Mouse (Mus musculus) stomach, embryonic 15.5 days (tissue): ENCODE results near the gene Rasl2-9. TPM values are rescaled to one million over a fixed set of nuclear protein-coding genes. Genes with fewer than 3 reads are reported as not detected.
"Not testable (repeated sequence)": the region's sequence is repeated elsewhere in the genome, so short reads cannot be mapped to it uniquely, and the experiment has no call there.

Experiments used
- ATAC-seq: fragments of 200-750 bp; cut with Nextera tagmentation; 2 replicates; pipeline ENCODE4 v1.8.0; 2017; ENCODE audit warnings: low read depth, moderate number of reproducible peaks, moderate TSS enrichment; ENCODE audit not compliant: insufficient read depth, low FRiP score
- H3K27ac ChIP-seq: fragments of 300-500 bp; sonication (generic); 2 replicates; pipeline ENCODE4 v1.5.1; 2015; ENCODE audit warnings: mild to moderate bottlenecking, inconsistent platforms
- H3K27me3 ChIP-seq: fragments of 300-500 bp; sonication (generic); replicated peaks from 2 replicates; pipeline ENCODE4 v1.6.1; 2015; ENCODE audit warnings: inconsistent platforms
- H3K36me3 ChIP-seq: fragments of 300-500 bp; sonication (generic); 2 replicates; pipeline ENCODE4 v1.6.1; 2015; ENCODE audit warnings: inconsistent platforms
- H3K4me1 ChIP-seq: fragments of 300-500 bp; sonication (generic); 2 replicates; pipeline ENCODE4 v1.6.1; 2015; ENCODE audit warnings: inconsistent platforms
- H3K4me2 ChIP-seq: fragments of 300-500 bp; sonication (generic); 2 replicates; pipeline ENCODE4 v1.6.1; 2015; ENCODE audit warnings: mild to moderate bottlenecking, inconsistent platforms
- H3K4me3 ChIP-seq: fragments of 300-500 bp; sonication (generic); replicated peaks from 2 replicates; pipeline ENCODE4 v1.5.1; 2015; ENCODE audit warnings: inconsistent platforms
- H3K9ac ChIP-seq: fragments of 300-500 bp; sonication (generic); 2 replicates; pipeline ENCODE4 v1.6.1; 2015; ENCODE audit warnings: inconsistent platforms
- H3K9me3 ChIP-seq: fragments of 300-500 bp; sonication (generic); 2 replicates; pipeline ENCODE4 v1.6.1; 2016; ENCODE audit warnings: inconsistent platforms
- WGBS: fragments of 180-500 bp; shearing (Covaris S2); methylation state at CpG from one replicate; pipeline ENCODE4 v1.1.7; 2015; 5-methylcytosine and 5-hydroxymethylcytosine counted together
- polyA plus RNA-seq: library from polyadenylated mRNA; unstranded; fragments of >200 nt; fragmentation: Nextera tagmentation; extraction: Ambion mirVana; gene quantifications from 2 replicates; pipeline ENCODE4 v1.2.1, GENCODE M21; 2015

Gene Rasl2-9
- polyA plus RNA-seq = 0.30 and 0.55 TPM in 2 replicates

DNA sequence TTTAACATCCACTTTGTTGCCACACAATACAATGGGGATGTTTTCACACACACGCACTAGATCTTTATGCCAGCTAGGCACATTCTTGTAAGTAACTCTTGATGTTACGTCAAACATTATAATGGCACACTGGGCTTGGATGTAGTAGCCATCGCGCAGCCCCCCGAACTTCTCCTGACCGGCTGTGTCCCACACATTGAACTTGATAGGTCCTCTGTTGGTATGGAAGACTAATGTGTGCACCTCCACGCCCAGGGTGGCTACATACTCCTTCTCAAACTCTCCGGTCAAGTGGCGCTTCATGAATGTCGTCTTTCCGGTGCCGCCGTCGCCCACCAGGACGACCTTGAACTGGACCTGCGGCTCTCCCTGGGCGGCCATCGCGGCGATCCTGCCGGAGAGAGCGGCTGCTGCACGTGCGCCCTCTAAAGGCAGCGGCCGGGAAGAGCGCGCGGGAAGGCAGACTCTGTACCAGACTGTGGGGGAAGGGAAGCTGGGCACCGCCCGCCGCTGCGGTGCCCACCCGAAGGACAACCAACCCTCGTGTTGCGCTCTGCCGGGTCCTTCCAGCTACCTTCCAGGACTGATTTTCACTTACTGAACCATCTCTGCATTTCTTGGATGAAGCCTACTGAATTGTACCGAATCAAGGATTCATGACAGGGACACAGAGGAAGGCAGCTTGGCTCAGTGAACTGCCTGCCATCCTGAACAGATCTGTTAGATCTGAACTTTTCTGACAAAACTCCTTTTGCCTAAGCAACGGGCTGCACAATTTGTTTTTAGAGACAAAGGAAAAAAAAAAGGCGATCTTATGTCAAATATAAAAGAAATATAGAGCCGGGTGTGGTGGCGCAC is at the start of gene Rasl2-9:
Gene Rasl2-9, minus strand, starts transcription at position 402 of the 858 bp plus-strand sequence.
- Histone ChIP-seq H3K9me3 (no peaks in the 10 kb centered on the region), H3K27ac (no peak within 1 kb of the TSS), H3K4me1 (no peaks in the 10 kb centered on the region), H3K36me3 (no peaks in the 10 kb centered on the region), H3K4me3 (peak within 1 kb of the TSS; percentile 34), H3K9ac (no peak within 1 kb of the TSS), H3K4me2 (peak within 1 kb of the TSS; percentile 61), H3K27me3 (no peaks in the 10 kb centered on the region)
- 19% methylated on average over 42 of the region's 42 CpGs for WGBS
- peak; percentile 76 for ATAC-seq

DNA sequence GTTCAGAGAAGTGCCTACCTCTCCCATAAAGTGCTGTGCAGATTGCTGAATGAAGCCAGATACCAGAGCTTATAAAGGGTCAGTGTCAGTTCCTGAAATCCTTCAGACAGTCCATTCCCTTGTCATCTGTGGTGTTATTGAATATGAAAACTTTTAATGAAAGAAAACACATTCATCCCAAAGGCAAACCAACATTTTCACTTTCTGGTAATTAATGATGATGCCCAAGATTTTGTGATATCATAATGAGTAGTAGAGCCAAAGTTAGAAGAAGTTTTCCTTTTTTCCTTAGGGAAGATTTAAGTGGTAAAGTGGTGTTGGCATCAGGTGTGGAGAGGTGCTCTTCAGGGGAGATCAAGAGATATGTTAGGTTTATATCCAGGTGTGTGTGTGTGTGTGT is 23.8 kb upstream of the Rasl2-9 start, which contains the start of gene Vmn1r55:
Gene Vmn1r55, minus strand, starts transcription at position 101 of the 400 bp plus-strand sequence.
- H3K9ac ChIP-seq = not testable (repeated sequence)

DNA sequence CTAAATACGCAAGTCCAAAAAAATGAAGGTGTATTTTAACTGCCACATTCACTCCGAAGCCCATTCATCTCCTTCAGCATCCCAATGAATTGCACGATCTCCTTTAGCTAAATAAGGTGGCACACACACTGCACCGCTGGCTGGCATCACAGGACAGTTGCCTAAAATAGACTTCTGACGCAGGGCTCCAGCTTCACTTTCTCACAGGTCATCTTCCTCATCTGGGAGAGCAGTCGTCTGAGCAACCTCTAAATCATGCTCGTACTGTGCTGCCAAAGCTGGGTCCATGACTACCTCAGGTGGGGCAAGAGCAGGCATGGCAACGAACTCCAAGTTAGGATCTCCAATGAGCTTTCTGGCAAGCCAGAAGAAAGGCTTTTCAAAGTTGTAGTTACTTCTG is 672 bp downstream of the Rasl2-9 start:
- 83% methylated on average over 8 of the region's 8 CpGs for WGBS
- ATAC-seq = no peak
- no peak overlapping the region for H3K4me3 ChIP-seq
- H3K27ac ChIP-seq = no peak overlapping the region
- H3K4me2 ChIP-seq = peak overlapping the region; percentile 61; the same call in 1 of the 2 replicates
- no peaks in the 10 kb centered on the region for H3K36me3 ChIP-seq
- H3K9ac ChIP-seq = no peak overlapping the region
- H3K27me3 ChIP-seq = no peaks in the 10 kb centered on the region
- H3K9me3 ChIP-seq = no peaks in the 10 kb centered on the region
- no peaks in the 10 kb centered on the region for H3K4me1 ChIP-seq

More for the DNA sequence above, 23.8 kb upstream of the Rasl2-9 start, which contains the start of gene Vmn1r55:
- H3K9me3 ChIP-seq, H3K36me3 ChIP-seq, H3K4me1 ChIP-seq, H3K4me3 ChIP-seq, ATAC-seq, H3K4me2 ChIP-seq, H3K27ac ChIP-seq, H3K27me3 ChIP-seq: not testable (repeated sequence)

DNA sequence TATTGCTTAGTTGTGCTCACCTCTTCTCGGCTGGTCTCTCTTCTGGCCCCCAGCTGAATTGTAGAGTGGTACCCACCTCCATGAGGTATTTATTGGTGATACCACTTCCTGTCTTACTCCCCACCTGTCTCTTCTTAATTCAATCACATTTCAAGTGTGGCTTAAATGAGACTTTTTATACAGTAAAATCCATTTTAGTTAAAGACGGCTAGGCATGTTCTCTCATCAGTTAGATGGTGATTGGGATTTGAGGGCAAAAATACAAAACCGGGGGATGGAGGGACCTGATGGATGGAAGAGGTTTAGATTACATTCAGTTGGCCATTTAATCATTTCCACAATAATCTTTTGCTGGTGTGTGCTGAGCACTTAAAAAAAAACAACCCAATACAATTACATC is 8.9 kb downstream of the Rasl2-9 start, which contains the start of gene Rfpl4:
Gene Rfpl4, minus strand, starts transcription at position 101 of the 400 bp plus-strand sequence.
- ATAC-seq = no peak

DNA sequence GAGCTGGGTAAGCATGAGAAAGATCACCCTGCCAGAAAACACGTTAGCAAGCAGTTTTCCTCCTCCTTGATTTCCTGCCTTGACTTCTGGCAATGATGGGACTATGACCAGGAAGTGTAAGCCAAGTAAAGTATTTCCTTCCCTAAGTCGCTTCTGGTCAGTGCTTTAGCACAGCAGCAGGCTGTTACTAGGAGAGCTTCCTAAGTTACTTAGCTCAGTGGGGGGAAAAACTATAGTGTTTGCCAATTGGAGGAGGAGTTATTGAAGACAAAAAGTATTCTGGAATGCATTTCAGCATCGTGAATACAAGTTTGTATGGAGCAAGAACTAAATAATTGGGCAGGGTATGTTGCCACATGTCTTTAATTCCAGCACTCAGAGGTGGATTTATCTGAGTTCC is 13.0 kb downstream of the Rasl2-9 start:
- no peak overlapping the region for H3K4me2 ChIP-seq
- no peaks in the 10 kb centered on the region for H3K27me3 ChIP-seq
- no peaks in the 10 kb centered on the region for H3K4me1 ChIP-seq
- no peak for ATAC-seq
- no peaks in the 10 kb centered on the region for H3K9me3 ChIP-seq
- H3K36me3 ChIP-seq = no peaks in the 10 kb centered on the region
- 26% methylated on average over 3 of the region's 3 CpGs for WGBS
- no peak overlapping the region for H3K4me3 ChIP-seq
- H3K9ac ChIP-seq = no peak overlapping the region
- H3K27ac ChIP-seq = no peak overlapping the region

More for the DNA sequence above, 8.9 kb downstream of the Rasl2-9 start, which contains the start of gene Rfpl4:
- no peak within 1 kb of the TSS for H3K9ac ChIP-seq
- no peak within 1 kb of the TSS for H3K27ac ChIP-seq
- H3K36me3 ChIP-seq = no peaks in the 10 kb centered on the region
- H3K9me3 ChIP-seq = no peaks in the 10 kb centered on the region
- no peaks in the 10 kb centered on the region for H3K4me1 ChIP-seq
- H3K4me2 ChIP-seq = no peak within 1 kb of the TSS
- no peaks in the 10 kb centered on the region for H3K27me3 ChIP-seq
- WGBS = 87% methylated on average over 3 of the region's 3 CpGs
- H3K4me3 ChIP-seq = no peak within 1 kb of the TSS

DNA sequence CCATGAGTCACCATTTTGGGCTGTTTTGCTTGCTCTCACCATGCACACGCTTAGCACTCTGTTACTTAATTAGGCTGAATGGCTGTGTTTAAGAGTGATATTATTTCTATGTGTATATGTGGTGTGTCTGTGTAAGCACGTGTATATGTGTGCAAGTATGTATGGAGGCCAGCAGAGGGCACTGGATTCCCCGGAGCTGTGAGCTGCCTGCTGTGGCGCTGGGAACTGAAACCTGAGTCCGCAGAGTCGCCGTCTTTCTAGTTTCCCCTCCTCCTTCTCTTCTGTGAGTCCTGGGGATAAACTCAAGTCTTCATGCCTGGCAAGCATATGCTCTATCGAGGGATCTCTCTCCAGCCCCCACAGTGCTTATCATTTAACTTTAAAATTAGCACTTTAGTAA is 16.4 kb downstream of the Rasl2-9 start:
- H3K27ac ChIP-seq = no peak overlapping the region
- 79% methylated on average over 8 of the region's 8 CpGs for WGBS
- H3K4me2 ChIP-seq = no peak overlapping the region
- no peaks in the 10 kb centered on the region for H3K4me1 ChIP-seq
- no peak overlapping the region for H3K4me3 ChIP-seq
- H3K9me3 ChIP-seq = no peaks in the 10 kb centered on the region
- no peaks in the 10 kb centered on the region for H3K36me3 ChIP-seq
- no peaks in the 10 kb centered on the region for H3K27me3 ChIP-seq
- ATAC-seq = no peak
- no peak overlapping the region for H3K9ac ChIP-seq

DNA sequence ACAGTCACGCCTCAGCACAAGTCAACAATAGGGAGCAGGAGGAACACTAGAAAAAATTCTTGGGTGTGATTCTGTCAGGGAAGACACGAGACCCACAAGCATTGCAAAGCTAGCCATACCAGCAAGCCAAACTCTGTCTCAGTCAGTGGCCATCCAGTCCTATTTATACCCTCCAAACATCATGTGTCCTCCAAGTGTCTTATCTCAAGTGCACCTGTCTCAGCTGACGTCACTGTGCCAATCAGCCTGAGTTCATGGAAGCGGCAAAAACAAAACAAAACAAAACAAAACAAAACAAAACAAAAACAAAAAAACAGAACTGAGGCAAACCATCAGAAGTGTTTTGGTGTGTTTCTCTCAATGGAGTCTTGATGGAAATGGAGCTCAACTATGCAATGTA is 17.5 kb downstream of the Rasl2-9 start:
- Histone ChIP-seq H3K4me3 (no peak overlapping the region), H3K4me2 (no peak overlapping the region), H3K27ac (no peak overlapping the region), H3K4me1 (no peaks in the 10 kb centered on the region), H3K36me3 (no peaks in the 10 kb centered on the region), H3K27me3 (no peaks in the 10 kb centered on the region), H3K9me3 (no peaks in the 10 kb centered on the region), H3K9ac (no peak overlapping the region)
- ATAC-seq = no peak
- 74% methylated on average over 4 of the region's 4 CpGs for WGBS

DNA sequence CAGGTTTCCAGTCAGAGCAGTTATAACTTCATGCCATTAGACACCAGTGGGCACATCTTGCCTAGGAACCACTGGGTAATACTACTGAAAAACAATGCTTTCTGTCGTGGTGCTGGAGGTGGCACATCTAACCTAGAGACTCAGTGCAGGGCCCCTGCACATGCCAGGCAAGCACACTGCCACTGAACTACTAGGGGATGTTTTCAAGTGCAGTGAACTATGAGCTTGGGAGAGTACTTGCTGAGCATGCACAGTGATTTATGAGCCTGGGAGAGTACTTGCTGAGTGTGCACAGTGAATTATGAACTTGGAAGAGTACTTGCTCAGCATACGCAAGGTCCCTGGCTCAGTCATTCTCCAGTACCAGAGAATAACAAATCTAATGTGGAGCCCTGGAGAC is 23.2 kb downstream of the Rasl2-9 start:
- WGBS = 83% methylated on average over 2 of the region's 2 CpGs
- Histone ChIP-seq H3K4me3 (no peak overlapping the region), H3K4me2 (no peak overlapping the region), H3K9ac (no peak overlapping the region), H3K27me3 (no peaks in the 10 kb centered on the region), H3K36me3 (peaks cover 12% of the 10 kb centered on the region), H3K4me1 (no peaks in the 10 kb centered on the region), H3K9me3 (no peaks in the 10 kb centered on the region), H3K27ac (no peak overlapping the region)
- ATAC-seq = no peak

DNA sequence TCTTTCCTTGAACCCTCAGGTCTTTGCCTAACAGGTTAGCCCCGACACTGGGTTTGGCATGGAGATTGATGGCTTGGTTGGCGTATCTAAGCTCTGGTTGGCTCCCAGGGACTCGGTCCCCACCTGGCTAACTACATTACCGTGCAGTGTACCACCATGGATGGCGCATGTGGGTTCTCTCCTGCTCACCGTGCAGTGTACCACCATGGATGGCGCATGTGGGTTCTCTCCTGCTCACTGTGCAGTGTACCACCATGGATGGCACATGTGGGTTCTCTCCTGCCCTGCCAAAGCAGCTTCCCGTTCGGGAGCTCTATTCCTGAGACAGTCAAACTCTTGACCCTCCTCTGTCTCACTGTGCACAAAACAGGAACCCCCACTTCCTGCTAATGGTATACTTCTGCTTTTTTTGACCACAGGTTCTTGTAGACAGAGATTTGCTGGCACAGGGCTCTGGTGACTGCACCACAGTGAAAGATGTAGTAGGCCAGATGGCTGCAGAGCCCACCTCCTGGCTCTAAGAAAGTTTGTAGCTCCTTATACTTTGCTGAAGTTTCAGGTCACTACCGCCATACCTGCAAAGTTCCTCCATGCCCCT is 24.6 kb downstream of the Rasl2-9 start:
- H3K4me3 ChIP-seq = no peak overlapping the region
- peaks cover 22% of the 10 kb centered on the region for H3K36me3 ChIP-seq
- H3K9me3 ChIP-seq = no peaks in the 10 kb centered on the region
- 81% methylated on average over 10 of the region's 10 CpGs for WGBS
- H3K4me1 ChIP-seq = no peaks in the 10 kb centered on the region
- H3K4me2 ChIP-seq = no peak overlapping the region
- H3K27me3 ChIP-seq = no peaks in the 10 kb centered on the region
- ATAC-seq = no peak
- no peak overlapping the region for H3K9ac ChIP-seq
- no peak overlapping the region for H3K27ac ChIP-seq

DNA sequence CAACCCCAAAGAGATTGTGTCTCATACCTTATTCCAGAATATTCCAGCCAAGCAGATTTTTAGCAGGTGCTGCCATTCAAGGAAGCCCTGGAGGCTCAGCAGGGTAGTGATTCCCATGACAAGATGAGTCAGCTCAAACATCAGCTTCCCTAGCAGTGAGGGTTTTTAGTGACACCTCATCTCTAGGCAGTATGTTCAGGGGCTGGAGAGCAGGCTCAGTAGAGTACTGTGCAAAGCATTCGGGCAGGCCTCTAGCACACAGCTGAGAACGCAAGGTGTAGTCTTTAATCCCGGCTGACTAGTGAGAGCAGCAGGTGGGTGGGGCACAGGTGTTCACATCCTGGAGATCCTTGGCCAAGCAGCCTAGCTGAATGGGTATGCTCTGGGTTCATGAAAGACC is 26.0 kb downstream of the Rasl2-9 start:
- WGBS = 80% methylated on average over 3 of the region's 3 CpGs
- Histone ChIP-seq H3K9ac (no peak overlapping the region), H3K9me3 (no peaks in the 10 kb centered on the region), H3K36me3 (peaks cover 35% of the 10 kb centered on the region), H3K4me1 (no peaks in the 10 kb centered on the region), H3K4me2 (no peak overlapping the region), H3K27ac (no peak overlapping the region), H3K4me3 (no peak overlapping the region), H3K27me3 (no peaks in the 10 kb centered on the region)
- ATAC-seq = no peak

DNA sequence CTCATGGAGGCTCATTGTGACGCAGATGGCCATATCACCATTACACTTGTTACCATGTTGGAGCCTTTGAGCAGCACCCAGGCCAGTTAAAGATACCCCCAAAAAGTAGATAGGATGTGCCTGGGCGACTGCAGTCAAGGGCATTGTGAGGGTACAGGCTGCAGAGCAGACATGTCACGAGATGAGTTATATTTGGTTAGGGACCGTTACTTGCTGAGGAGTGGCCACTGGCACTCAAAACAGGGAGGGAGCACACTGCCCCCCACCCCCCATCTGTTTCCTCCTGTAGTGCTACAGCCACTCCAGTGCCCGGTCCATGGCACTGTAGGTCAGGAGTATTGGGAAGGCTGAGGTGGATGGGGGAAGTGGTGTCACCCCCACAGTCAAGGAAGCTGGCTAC is 27.0 kb downstream of the Rasl2-9 start:
- H3K27ac ChIP-seq = no peak overlapping the region
- peaks cover 38% of the 10 kb centered on the region for H3K36me3 ChIP-seq
- no peak overlapping the region for H3K4me2 ChIP-seq
- H3K9ac ChIP-seq = no peak overlapping the region
- H3K4me3 ChIP-seq = no peak overlapping the region
- WGBS = 82% methylated on average over 5 of the region's 5 CpGs
- H3K27me3 ChIP-seq = no peaks in the 10 kb centered on the region
- H3K9me3 ChIP-seq = no peaks in the 10 kb centered on the region
- no peaks in the 10 kb centered on the region for H3K4me1 ChIP-seq
- ATAC-seq = no peak

DNA sequence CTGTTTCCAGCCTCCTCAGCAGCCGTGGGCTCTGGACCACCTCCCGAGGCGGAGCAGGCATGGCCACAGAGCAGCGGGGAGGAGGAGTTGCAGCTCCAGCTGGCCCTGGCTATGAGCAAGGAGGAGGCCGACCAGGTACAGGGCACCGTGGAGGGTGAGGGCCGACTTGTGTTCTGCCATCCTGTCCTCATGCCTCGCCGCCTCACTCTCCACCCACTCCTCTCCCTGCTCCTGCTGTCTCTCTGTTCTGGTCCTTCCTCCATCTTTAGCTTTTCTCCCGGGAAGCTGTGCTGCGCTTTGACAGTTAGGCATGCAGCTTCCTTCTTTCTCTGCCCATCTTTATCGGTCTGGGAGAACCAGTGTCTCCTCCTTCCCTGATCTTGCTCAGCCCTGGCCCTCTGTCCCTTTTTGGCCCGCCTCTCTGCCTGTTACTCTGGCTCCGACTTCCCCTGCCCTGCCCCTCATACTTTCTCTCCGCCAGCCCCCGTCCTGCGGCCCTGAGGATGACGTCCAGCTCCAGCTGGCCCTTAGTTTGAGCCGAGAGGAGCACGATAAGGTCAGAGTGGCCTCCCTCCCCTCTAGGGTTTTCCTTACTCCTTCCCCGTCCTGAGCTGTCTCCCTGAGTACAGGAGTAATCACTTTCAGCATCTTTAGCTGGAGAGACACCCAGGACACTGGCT is 32.8 kb downstream of the Rasl2-9 start:
- WGBS = 80% methylated on average over 21 of the region's 21 CpGs
- Histone ChIP-seq H3K4me2 (no peak overlapping the region), H3K9ac (no peak overlapping the region), H3K27me3 (no peaks in the 10 kb centered on the region), H3K36me3 (peaks cover 64% of the 10 kb centered on the region), H3K27ac (no peak overlapping the region), H3K4me3 (no peak overlapping the region), H3K4me1 (no peaks in the 10 kb centered on the region), H3K9me3 (no peaks in the 10 kb centered on the region)
- no peak for ATAC-seq
